Mouse (Mus musculus) liver, adult 2 months (tissue): ENCODE data around the gene Prickle4. TPM values are rescaled to one million over a fixed set of nuclear protein-coding genes. Genes with fewer than 3 reads are reported as not detected.
"Not testable (repeated sequence)": the region's sequence is repeated elsewhere in the genome, so short reads cannot be mapped to it uniquely, and the experiment has no call there.

Experiments
- DNase-seq: peaks from one replicate; pipeline ENCODE4 v3.0.0-alpha.2; 2011; ENCODE audit warnings: low read depth, low spot score; ENCODE audit errors: extremely low read depth
- H3K27ac ChIP-seq: fragments of 200-500 bp; replicated peaks from 2 replicates; pipeline ENCODE4 v1.5.1; 2012; ENCODE audit warnings: low read depth, mild to moderate bottlenecking, control low read depth, inconsistent platforms, low read length; ENCODE audit not compliant: insufficient read depth
- H3K27me3 ChIP-seq: fragments of 200-500 bp; 2 replicates; pipeline ENCODE4 v1.6.1; 2012; ENCODE audit warnings: mild to moderate bottlenecking, moderate library complexity, low read length, inconsistent platforms; ENCODE audit not compliant: control insufficient read depth, insufficient read depth
- H3K36me3 ChIP-seq: fragments of 200-500 bp; 2 replicates; pipeline ENCODE4 v1.6.1; 2012; ENCODE audit warnings: low read length, inconsistent platforms; ENCODE audit not compliant: control insufficient read depth, insufficient read depth
- H3K4me1 ChIP-seq: fragments of 200-500 bp; 2 replicates; pipeline ENCODE4 v1.6.1; 2011; ENCODE audit warnings: low read length; ENCODE audit not compliant: control insufficient read depth, insufficient read depth
- H3K4me3 ChIP-seq: fragments of 200-500 bp; 2 replicates; pipeline ENCODE4 v1.5.1; 2011; ENCODE audit warnings: low read depth, mild to moderate bottlenecking, control low read depth, low read length, moderate library complexity; ENCODE audit not compliant: insufficient read depth
- H3K79me2 ChIP-seq: fragments of 200-500 bp; 2 replicates; pipeline ENCODE4 v1.6.1; 2012; ENCODE audit warnings: inconsistent platforms, mild to moderate bottlenecking, low read length, moderate library complexity; ENCODE audit not compliant: control insufficient read depth, insufficient read depth
- H3K9ac ChIP-seq: fragments of 200-500 bp; 2 replicates; pipeline ENCODE4 v1.6.1; 2012; ENCODE audit warnings: low read depth, mild to moderate bottlenecking, control low read depth, inconsistent platforms, low read length
- CTCF ChIP-seq: fragments of 200-500 bp; IDR thresholded peaks from 2 replicates; pipeline ENCODE4 v1.5.1; 2011; ENCODE audit warnings: low read depth, low read length, control low read depth
- POLR2A ChIP-seq: fragments of 200-500 bp; IDR thresholded peaks from 2 replicates; pipeline ENCODE4 v1.6.1; 2011; ENCODE audit warnings: low read length, control low read depth; ENCODE audit not compliant: insufficient read depth; ENCODE audit errors: extremely low read depth
- WGBS: fragments of 180-500 bp; shearing (Covaris S2); methylation state at CpG from one replicate; pipeline ENCODE4 v1.1.7; 2018; 5-methylcytosine and 5-hydroxymethylcytosine counted together
- polyA plus RNA-seq: library from polyadenylated mRNA; depleted of rRNA; stranded (reverse); fragments of >200 nt; gene quantifications from 2 replicates; pipeline ENCODE4 v1.2.3, GENCODE M21; 2012
- total RNA-seq: library from RNA; depleted of rRNA; stranded (reverse); fragments of >200 nt; gene quantifications from 2 replicates; pipeline ENCODE4 v1.2.3, GENCODE M21; 2014

Prickle4 gene
- total and polyA plus RNA-seq, 2 experiments = 2.0 to 9.9 TPM

DNA sequence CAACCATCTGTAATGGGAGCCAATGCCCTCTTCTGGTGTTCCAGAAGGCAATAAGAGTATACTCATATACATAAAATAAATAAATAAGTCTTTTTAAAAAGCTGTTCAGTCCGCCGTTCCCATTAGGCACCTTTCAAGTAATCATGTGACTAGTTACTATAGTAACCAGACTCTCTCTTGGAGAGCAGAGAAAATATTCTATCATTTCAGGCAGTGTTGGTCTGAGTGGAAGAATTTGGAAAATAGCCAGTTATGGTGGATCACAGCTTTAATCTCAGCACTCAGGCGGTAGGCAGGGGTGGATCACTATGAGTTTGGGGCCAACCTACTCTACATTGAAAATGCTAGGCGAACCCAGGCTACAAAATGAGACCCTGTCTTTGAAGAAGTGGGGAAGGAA lies 25.4 kb downstream of the Prickle4 start:
- H3K9ac ChIP-seq = no peak overlapping the region
- H3K27ac ChIP-seq = no peak overlapping the region
- H3K4me1 ChIP-seq = peaks cover 3% of the 10 kb centered on the region; the same call in 1 of the 2 replicates
- 86% methylated on average over 4 of the region's 4 CpGs for WGBS
- no peaks in the 10 kb centered on the region for H3K79me2 ChIP-seq
- DNase-seq = no peak
- H3K27me3 ChIP-seq = no peaks in the 10 kb centered on the region
- no peak overlapping the region for H3K4me3 ChIP-seq
- no peaks in the 10 kb centered on the region for H3K36me3 ChIP-seq
- no peak for TF ChIP-seq POLR2A
- no peak for TF ChIP-seq CTCF

DNA sequence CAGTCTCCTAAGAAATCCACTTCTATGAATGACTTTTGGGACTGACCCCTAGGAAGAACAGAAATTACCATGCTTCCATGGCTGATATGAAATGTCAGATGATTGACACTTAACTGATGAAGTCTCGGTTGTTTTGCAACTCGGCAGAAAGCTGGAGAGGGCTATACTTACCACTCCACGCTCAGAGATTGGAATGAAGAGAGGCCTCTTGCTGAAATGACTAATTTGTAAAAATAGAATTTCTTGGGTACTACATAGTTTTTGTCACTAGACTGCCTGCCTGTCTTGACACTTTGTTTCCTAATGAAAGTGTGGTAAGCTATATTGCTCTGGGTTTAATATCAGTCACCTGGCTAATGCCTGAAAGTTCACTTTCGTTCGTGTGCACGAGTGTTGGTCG lies 30.1 kb downstream of the Prickle4 start:
- Histone ChIP-seq H3K9ac (no peak overlapping the region), H3K4me3 (no peak overlapping the region), H3K27ac (no peak overlapping the region), H3K4me1 (no peaks in the 10 kb centered on the region), H3K27me3 (no peaks in the 10 kb centered on the region), H3K36me3 (no peaks in the 10 kb centered on the region), H3K79me2 (no peaks in the 10 kb centered on the region)
- no peak for DNase-seq
- WGBS = 42% methylated on average over 7 of the region's 7 CpGs
- TF ChIP-seq CTCF (no peak), POLR2A (no peak)

- TF ChIP-seq CTCF = no peak
- no peak for TF ChIP-seq POLR2A
- no peak overlapping the region for H3K9ac ChIP-seq
- H3K27me3 ChIP-seq = no peaks in the 10 kb centered on the region
- no peaks in the 10 kb centered on the region for H3K79me2 ChIP-seq
- no peaks in the 10 kb centered on the region for H3K4me1 ChIP-seq
- no peak for DNase-seq
- no peaks in the 10 kb centered on the region for H3K36me3 ChIP-seq
- H3K27ac ChIP-seq = no peak overlapping the region
- WGBS = 84% methylated on average over 9 of the region's 9 CpGs
- no peak overlapping the region for H3K4me3 ChIP-seq
These were observed 31.4 kb downstream of the Prickle4 start for GRCm38 (mm10) chr17:47663009-47663713.

DNA sequence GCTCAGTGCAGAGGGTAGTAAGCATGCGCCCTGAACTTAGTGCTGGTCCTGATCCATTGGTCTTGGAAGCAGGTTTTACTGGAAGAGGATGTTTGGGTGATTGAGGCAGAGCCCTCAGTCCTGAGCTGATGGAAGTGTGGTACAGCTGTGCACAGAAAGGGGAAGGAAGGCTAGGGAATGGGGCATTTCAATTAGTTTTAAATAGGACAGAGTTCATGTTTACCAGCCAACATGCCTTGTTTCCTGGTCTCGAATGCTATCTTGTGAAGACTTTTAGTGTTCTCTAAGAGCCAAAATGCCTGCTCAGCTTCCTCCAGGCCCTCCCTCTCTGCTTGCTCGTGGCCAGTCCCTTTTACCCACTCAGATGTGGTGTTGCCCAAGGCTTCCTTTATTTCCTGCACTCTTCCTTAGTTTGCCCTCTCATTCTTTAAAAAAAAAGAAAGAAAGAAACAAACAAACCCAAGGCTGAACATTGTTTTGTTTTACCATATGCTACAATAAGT lies 35.7 kb downstream of the Prickle4 start:
- Histone ChIP-seq H3K27me3 (no peaks in the 10 kb centered on the region), H3K4me1 (no peaks in the 10 kb centered on the region), H3K79me2 (no peaks in the 10 kb centered on the region), H3K27ac (no peak overlapping the region), H3K9ac (no peak overlapping the region), H3K36me3 (no peaks in the 10 kb centered on the region), H3K4me3 (no peak overlapping the region)
- TF ChIP-seq CTCF = no peak
- TF ChIP-seq POLR2A = no peak
- no peak for DNase-seq
- 63% methylated on average over 3 of the region's 3 CpGs for WGBS

DNA sequence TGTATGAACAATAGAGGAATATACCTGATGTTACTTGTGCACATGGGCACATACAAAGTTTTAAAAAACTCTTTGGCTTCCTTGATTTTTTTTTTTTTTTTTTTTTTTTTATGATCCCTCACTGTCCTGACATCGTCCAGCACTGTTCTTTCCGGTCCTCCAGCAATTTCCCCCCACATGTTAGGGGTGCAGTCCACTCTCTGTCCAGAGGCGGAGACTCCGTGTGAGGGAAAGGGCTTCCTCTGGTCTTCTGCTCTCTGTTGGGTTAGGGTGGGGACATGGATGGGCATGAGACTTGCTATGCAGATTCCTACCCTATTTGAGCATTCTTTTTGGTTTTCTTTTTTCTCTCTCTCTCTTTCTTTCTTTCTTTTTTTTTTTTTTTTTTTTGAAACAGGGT lies 36.6 kb downstream of the Prickle4 start:
- no peak overlapping the region for H3K4me3 ChIP-seq
- 82% methylated on average over 4 of the region's 4 CpGs for WGBS
- H3K27me3 ChIP-seq = no peaks in the 10 kb centered on the region
- no peaks in the 10 kb centered on the region for H3K79me2 ChIP-seq
- no peaks in the 10 kb centered on the region for H3K4me1 ChIP-seq
- TF ChIP-seq CTCF = no peak
- TF ChIP-seq POLR2A = no peak
- no peak overlapping the region for H3K27ac ChIP-seq
- no peaks in the 10 kb centered on the region for H3K36me3 ChIP-seq
- no peak overlapping the region for H3K9ac ChIP-seq
- DNase-seq = no peak

DNA sequence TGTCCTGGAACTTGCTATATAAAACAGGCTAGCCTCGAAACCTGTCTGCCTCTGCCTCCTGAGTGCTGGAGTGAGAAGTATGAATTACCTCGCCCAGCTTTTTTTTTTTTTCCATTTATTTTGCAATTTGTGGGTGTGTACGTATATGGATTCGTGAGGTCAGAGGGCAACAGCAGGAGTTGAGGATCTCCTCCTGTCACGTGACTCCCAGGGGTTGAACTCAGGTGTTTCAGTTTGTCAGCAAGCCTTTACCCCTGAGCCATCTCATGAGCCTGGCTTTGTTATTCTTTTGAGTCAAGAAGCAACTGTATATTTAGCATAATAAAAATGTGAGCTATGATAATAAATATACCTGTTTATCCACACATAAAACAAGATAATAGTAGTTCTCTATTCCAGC lies 38.8 kb downstream of the Prickle4 start:
- 38% methylated on average over 5 of the region's 5 CpGs for WGBS
- H3K79me2 ChIP-seq = no peaks in the 10 kb centered on the region; the same call in 1 of the 2 replicates
- peak; percentile 61 for DNase-seq
- H3K27me3 ChIP-seq = no peaks in the 10 kb centered on the region
- H3K27ac ChIP-seq = no peak overlapping the region
- no peak overlapping the region for H3K9ac ChIP-seq
- no peaks in the 10 kb centered on the region for H3K4me1 ChIP-seq
- H3K4me3 ChIP-seq = no peak overlapping the region
- no peak for TF ChIP-seq POLR2A
- no peak for TF ChIP-seq CTCF
- no peaks in the 10 kb centered on the region for H3K36me3 ChIP-seq

DNA sequence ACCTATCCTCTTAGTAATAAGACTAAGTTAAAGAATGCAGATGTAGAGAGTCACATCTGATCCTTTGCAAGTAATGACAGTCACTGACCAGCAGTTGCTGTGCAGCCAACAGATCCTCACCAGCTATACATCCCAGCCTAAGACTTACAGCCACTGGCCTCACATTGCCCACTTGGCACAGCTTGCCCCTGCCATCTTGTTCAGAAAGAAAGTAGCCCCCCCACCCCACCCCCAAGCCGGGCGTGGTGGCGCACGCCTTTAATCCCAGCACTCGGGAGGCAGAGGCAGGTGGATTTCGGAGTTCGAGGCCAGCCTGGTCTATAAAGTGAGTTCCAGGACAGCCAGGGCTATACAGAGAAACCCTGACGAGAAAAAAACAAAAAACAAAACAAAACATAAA lies 40.2 kb downstream of the Prickle4 start:
- H3K79me2 ChIP-seq, DNase-seq, H3K9ac ChIP-seq, H3K27me3 ChIP-seq, H3K36me3 ChIP-seq, H3K4me1 ChIP-seq, H3K27ac ChIP-seq, H3K4me3 ChIP-seq: not testable (repeated sequence)
- 98% methylated on average over 8 of the region's 8 CpGs for WGBS
